Mouse (Mus musculus) limb, embryonic 14.5 days (tissue): ENCODE measurements around the gene B4galt5. TPM values are rescaled to one million over a fixed set of nuclear protein-coding genes. Genes with fewer than 3 reads are reported as not detected.
A peak's percentile ranks its signal among the peaks of the same experiment; 100 is the strongest.

Source experiments
- ATAC-seq: fragments of 200-750 bp; cut with Nextera tagmentation; 2 replicates; pipeline ENCODE4 v1.8.0; 2017; ENCODE audit warnings: low read depth, moderate number of reproducible peaks, moderate TSS enrichment; ENCODE audit not compliant: low FRiP score
- DNase-seq: peaks from one replicate; pipeline ENCODE4 v3.0.0-alpha.2; 2015; ENCODE audit warnings: low spot score
- H3K27ac ChIP-seq: fragments of 300-500 bp; sonication (generic); replicated peaks from 2 replicates; pipeline ENCODE4 v1.5.1; 2014; ENCODE audit warnings: low read depth, mild to moderate bottlenecking, low read length, moderate library complexity, mixed read lengths
- H3K27me3 ChIP-seq: fragments of 300-500 bp; sonication (generic); 2 replicates; pipeline ENCODE4 v1.6.1; 2014; ENCODE audit warnings: low read length, mixed read lengths; ENCODE audit not compliant: control insufficient read depth, insufficient read depth
- H3K36me3 ChIP-seq: fragments of 300-500 bp; sonication (generic); 2 replicates; pipeline ENCODE4 v1.6.1; 2014; ENCODE audit warnings: mild to moderate bottlenecking, low read length, moderate library complexity, mixed read lengths; ENCODE audit not compliant: control insufficient read depth, insufficient read depth
- H3K4me1 ChIP-seq: fragments of 300-500 bp; sonication (generic); 2 replicates; pipeline ENCODE4 v1.6.1; 2014; ENCODE audit warnings: antibody characterized with exemption, low read length, mixed read lengths; ENCODE audit not compliant: control insufficient read depth, insufficient read depth
- H3K4me2 ChIP-seq: fragments of 300-500 bp; sonication (generic); replicated peaks from 2 replicates; pipeline ENCODE4 v1.6.1; 2014; ENCODE audit warnings: low read depth, mild to moderate bottlenecking, low read length, moderate library complexity; ENCODE audit not compliant: severe bottlenecking
- H3K4me3 ChIP-seq: fragments of 300-500 bp; sonication (generic); replicated peaks from 2 replicates; pipeline ENCODE4 v1.5.1; 2014; ENCODE audit warnings: low read length
- H3K9ac ChIP-seq: fragments of 300-500 bp; sonication (generic); 2 replicates; pipeline ENCODE4 v1.6.1; 2014; ENCODE audit warnings: mild to moderate bottlenecking, low read depth, low read length, moderate library complexity; ENCODE audit not compliant: severe bottlenecking
- H3K9me3 ChIP-seq: fragments of 300-500 bp; sonication (generic); 2 replicates; pipeline ENCODE4 v1.6.1; 2016; ENCODE audit warnings: low read length; ENCODE audit not compliant: control insufficient read depth
- POLR2A ChIP-seq: fragments of 200-500 bp; IDR thresholded peaks from 2 replicates; pipeline ENCODE4 v1.8.0; 2012; ENCODE audit warnings: inconsistent platforms, mild to moderate bottlenecking, moderate library complexity, borderline replicate concordance; ENCODE audit not compliant: insufficient read depth, insufficient read length; ENCODE audit errors: extremely low read depth
- WGBS: fragments of 180-500 bp; shearing (Covaris S2); extraction: QIAGEN DNeasy Blood & Tissue Kit; methylation state at CpG from one replicate; pipeline ENCODE4 v1.1.7; 2014; 5-methylcytosine and 5-hydroxymethylcytosine counted together
- polyA plus RNA-seq, 2 experiments: library from polyadenylated mRNA; depleted of rRNA in 1 of 2; stranded (reverse) in 1 of 2; unstranded in 1 of 2; fragments of >200 nt; fragmentation: Nextera tagmentation in 1 of 2; extraction: Ambion mirVana in 1 of 2; gene quantifications; 2 replicates each; pipeline versions ENCODE4 v1.2.1 to v1.2.3; 2012 to 2014

B4galt5 gene
- polyA plus RNA-seq, 2 experiments, result 23.2 to 23.6 TPM

GRCm38 (mm10) chr2:167307716-167308115 is 41.3 kb downstream of the B4galt5 start:
- Histone ChIP-seq H3K27me3 (no peaks in the 10 kb centered on the region), H3K4me2 (peak overlapping the region; percentile 20), H3K4me3 (no peak overlapping the region; the same call in 1 of the 2 replicates), H3K4me1 (peaks cover 14% of the 10 kb centered on the region), H3K27ac (peak overlapping the region; percentile 59), H3K36me3 (peaks cover 44% of the 10 kb centered on the region), H3K9me3 (no peaks in the 10 kb centered on the region), H3K9ac (no peak overlapping the region; the same call in 1 of the 2 replicates)
- peak; percentile 45 for DNase-seq
- 33% methylated on average over 12 of the region's 12 CpGs for WGBS
- no peak for TF ChIP-seq POLR2A
- no peak for ATAC-seq

- Histone ChIP-seq H3K9ac (no peak overlapping the region; the same call in 1 of the 2 replicates), H3K4me2 (peak overlapping the region; percentile 20), H3K27me3 (no peaks in the 10 kb centered on the region), H3K36me3 (peaks cover 47% of the 10 kb centered on the region), H3K4me3 (no peak overlapping the region), H3K27ac (peak overlapping the region; percentile 59), H3K4me1 (peaks cover 14% of the 10 kb centered on the region), H3K9me3 (no peaks in the 10 kb centered on the region)
- WGBS, result 70% methylated on average over 15 of the region's 15 CpGs
- no peak for DNase-seq
- peak; percentile 46; the same call in 1 of the 2 replicates for ATAC-seq
- TF ChIP-seq POLR2A, result no peak
Observed at GRCm38 (mm10) chr2:167306626-167307541, 42.1 kb downstream of the B4galt5 start.

- Histone ChIP-seq H3K4me1 (peaks cover 14% of the 10 kb centered on the region), H3K4me3 (no peak overlapping the region), H3K9ac (no peak overlapping the region), H3K27me3 (no peaks in the 10 kb centered on the region), H3K27ac (no peak overlapping the region), H3K36me3 (peaks cover 51% of the 10 kb centered on the region), H3K4me2 (no peak overlapping the region), H3K9me3 (no peaks in the 10 kb centered on the region)
- WGBS, result 84% methylated on average over 4 of the region's 4 CpGs
- no peak for DNase-seq
- ATAC-seq, result no peak
- no peak for TF ChIP-seq POLR2A
Observed at GRCm38 (mm10) chr2:167306273-167306594, 42.7 kb downstream of the B4galt5 start.

GRCm38 (mm10) chr2:167305382-167306272 is 43.4 kb downstream of the B4galt5 start:
- Histone ChIP-seq H3K36me3 (peaks cover 53% of the 10 kb centered on the region), H3K27ac (no peak overlapping the region), H3K9ac (no peak overlapping the region), H3K4me3 (no peak overlapping the region), H3K4me2 (no peak overlapping the region), H3K4me1 (peaks cover 14% of the 10 kb centered on the region), H3K9me3 (no peaks in the 10 kb centered on the region), H3K27me3 (no peaks in the 10 kb centered on the region)
- 89% methylated on average over 12 of the region's 13 CpGs for WGBS
- ATAC-seq (no peak), DNase-seq (no peak)
- TF ChIP-seq POLR2A, result no peak
